Mouse (Mus musculus): ENCODE measurements at regions not wholly inside any gene's neighbourhood (a gene's known extent, or its start where the extent isn't known, plus 50 kb on each side); places are given as distances from the start of the nearest gene placed in this dataset.

DNA sequence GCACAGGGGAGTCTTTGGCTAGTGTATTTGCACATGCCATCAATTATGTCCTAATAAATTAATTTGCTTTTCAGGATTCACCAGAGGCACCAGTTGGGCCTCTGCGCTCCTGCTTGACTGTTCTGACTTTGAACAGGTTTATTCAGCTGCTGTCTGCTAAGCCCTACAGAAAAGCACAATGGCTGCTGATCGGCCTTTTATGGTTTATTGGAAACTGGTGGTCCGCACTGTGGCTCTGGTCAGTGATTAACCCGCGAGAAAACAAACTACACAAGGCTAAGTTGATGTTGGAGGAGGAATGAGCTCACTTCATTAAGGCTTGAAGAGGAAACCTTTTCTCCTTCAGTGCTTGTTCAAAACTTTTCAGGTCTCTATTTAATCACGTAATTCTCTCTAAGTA, 208.4 kb upstream of the Gpr101 start:
- DNase-seq (ENCODE audit: low spot score) = no peak

DNA sequence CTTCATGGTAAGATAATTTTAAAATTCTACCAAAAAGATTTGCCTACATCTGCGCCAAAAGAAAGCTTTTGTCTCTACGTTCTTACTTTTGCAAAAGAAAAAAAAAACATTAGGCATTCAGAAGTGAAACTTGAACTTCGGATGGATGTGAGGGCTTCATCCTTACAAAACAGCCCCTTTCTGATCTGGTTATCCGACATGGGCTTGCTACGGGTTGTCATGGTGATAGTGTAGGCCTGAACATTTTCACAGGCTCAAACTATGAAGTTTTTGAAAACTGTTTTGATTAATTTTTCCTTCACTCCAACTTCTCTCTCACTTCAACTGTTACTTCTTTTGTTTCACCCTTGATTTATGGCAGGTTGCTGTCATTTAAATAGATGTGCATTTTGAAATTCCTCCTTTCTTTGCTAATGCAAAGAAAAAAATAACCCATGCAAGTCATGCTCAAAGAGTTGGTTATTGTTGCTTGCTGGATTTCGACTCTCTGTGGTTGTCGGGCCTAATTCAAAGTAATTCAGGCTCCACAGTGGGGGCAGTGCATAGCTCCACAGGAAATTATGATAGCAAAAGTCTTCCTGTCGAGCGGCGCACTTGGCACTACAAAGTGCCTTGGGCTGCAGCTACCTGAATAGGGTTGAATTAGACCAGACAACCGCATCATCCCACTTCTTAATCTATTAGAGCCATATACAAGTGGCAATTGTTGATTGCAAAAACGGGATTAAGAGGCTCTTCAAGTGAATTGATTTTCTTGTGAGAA, 205.7 kb upstream of the Gpr101 start:
- no peak for DNase-seq (ENCODE audit: low spot score)

DNA sequence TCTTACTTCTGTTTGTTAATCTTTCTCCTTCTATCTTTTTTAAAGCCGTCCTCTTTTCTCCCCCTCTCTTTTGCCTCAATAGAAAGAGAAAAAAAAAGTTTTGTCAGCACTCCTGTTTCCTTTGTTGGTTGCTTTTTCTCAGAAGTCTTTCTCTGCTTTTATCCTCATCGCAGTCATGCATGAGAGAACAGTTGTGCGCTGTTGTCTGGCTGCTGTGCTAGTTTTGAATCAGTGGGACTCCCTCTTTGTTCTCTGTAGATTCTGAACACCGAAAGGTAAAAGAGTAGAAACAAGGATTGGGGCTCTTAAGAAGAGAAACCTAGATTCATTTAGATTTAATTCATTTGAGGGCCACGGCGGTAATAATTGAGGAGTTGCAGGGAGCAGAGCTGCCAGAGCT, 204.9 kb upstream of the Gpr101 start:
- no peak for DNase-seq (ENCODE audit: low spot score)

DNA sequence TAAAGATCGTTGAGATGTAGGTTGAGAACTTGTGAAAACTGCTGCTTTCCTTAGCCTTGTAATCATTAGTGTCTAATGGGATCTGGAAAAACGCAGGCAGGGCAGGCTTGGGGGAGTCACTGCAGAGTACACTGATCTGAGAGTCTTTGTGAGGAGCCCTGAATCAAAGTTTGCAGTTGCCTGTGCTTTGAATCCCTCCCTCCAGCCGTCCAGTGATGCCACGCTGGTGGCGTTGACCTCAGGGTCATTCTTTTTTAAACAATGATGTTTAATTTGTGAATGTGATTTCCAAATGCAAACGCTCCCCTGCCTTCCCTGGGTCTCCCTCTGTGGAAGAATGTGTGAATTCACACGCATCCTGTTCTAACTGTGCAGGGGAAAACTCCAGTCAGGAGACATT, 204.4 kb upstream of the Gpr101 start:
- no peak for DNase-seq (ENCODE audit: low spot score)

DNA sequence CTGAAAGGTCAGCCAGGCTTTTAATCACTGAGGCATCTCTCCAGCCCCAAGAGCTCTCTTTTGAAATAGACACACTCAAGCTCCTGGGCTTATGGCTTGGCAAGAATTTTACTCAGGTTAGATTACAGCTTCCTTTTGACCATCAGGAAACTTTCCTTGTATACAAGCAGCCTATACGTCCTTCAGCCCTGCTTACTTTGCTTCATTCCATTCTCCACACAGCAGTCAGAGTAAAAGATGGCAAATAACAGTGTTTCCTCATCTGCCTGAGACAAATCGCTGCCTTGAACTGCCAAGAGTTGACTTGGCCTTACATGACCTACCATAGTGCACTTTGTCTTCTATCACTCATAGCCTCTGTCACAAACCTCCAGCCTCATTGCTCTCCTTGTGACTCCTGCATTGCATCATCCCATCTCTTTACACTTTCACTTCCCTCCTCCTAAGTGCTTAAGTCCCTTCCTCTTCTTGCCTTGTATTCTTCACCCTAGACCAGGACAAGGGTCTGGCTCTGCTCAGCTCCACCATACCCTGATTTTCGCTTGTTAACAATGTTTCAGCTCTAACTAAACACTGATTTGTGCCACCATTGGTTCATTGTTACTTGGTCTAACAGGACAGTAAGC, 203.2 kb upstream of the Gpr101 start:
- DNase-seq (ENCODE audit: low spot score) = no peak

DNA sequence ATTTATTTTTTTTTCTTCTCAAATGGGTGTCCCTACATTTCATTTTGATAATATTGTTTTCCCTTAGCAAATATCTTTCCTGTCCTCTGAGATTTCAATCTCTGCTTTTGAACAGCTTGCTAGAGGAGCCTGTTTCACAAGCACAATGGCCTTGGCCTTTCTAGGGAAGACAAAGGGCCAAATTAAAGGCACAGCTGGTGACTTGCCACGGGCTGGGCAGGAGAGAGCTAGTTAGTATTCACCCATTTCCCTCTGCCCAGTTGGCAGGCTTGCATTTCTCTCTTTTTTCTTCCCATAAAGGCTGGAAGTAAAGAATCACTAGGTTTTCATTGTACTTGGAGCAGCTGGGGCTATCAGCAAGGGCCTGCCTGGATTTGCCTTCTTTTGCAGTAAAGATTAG, 188.9 kb upstream of the Gpr101 start:
- DNase-seq (ENCODE audit: low spot score) = no peak

DNA sequence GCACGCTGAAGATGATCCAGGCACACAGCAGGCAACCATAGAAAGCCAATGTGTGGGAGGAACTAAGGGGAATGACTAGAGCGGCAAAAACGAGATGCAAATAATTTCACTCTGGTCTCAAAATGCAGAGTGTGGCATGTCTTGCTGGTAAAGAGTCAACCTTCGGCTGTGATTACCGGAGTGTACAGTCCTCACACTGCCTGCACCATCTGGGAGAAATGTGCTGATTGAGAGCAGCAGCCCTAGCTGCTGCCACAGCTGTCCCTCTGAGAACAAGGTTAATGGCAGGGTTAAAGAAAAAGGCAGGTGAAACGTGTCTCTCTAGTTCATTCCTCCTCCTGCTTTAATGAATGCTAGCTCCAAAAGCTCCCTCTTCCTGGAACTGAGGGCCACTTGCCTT, 173.2 kb upstream of the Gpr101 start:
- DNase-seq (ENCODE audit: low spot score) = no peak

DNA sequence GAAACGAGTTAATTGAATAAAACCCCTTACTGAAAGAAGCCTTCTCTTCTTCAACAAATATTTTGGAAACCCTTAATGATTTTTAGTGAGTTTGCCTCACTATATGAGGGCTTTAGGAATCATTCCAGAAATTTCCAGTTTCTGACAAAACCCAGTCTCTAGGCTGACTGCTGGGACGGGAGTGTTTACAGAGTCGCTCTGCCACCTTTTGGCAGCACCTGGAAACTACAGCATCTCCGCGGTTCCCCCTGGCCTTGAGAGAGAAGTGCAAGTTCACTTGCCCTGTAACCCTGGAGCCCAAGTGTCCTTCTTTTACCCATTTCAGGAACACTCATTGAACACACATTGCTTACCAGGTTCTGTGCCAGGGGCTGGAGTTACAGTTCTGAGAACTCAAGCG, 171.4 kb upstream of the Gpr101 start:
- DNase-seq (ENCODE audit: low spot score) = no peak

DNA sequence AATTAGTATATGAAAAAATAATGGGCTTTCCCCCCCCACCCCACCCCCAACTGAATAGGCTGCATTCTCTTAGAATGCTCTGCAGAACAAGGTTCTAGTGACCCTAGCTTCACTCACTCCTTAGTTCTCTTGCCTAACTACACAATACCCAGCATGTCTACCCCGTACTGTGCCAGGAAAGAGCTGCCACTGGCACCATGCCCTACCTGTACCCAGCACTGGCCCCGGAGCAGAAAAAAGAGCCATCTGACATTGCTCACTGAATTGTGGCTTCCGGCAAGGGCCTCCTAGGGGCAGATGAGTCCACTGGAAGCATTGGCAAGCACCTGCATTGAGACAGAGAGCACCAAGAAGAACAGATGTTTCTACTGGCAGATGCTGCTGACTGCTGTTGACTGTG, 156.0 kb upstream of the Gpr101 start:
- no peak for DNase-seq (ENCODE audit: low spot score)

DNA sequence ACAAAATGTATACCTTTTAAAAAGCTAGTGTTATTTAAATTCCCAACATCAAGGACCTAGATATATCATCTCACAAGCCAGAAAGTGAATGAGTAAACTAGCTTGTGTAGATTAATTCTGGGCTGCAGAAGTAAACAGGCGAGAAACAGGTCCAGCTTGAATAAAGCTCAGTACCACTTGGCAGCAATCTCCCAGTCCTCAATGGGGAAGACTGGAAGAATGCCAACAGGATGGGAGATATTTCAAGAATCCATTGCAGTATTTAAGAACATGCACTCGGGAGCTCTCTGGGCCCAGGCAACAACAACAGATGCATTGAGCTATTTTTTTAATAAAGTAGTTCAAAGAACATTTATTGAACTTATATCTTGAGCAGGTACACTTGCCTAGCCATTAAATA, 152.5 kb upstream of the Gpr101 start:
- DNase-seq (ENCODE audit: low spot score) = peak; percentile 15

DNA sequence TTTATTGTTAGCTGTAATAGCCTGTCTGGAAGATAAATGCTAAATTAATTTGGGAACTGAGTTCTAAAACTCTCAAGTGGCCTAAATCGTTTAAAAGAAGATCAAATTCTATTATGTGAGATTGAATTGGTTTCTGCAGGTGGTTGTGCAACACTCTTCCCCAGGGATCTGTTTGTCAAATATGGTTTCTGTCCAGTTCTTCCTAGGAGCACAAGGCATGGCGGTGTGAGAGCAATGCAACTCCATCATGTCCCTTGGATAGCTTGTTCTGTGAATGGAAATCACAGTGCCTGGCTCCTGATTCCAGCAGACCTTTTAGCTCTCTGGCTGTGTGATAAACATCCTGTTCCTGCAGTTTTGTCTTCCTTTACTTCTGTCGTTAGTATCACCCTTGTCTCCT, 151.9 kb upstream of the Gpr101 start:
- DNase-seq (ENCODE audit: low spot score) = no peak

Measured in layer of hippocampus, adult 9-10 months (tissue).